Mouse (Mus musculus) CH12.LX (cell line): ENCODE measurements around the gene Gramd1b.

Source experiments
- CTCF ChIP-seq, 2 experiments: IDR thresholded peaks in 1 of 2; conservative IDR thresholded peaks in 1 of 2; 2 replicates each; pipeline ENCODE4 v1.5.1; 2011 to 2012; ENCODE audit warnings: low read depth in 2 of 2, low read length in 2 of 2, improper control_type of control experiment in 1 of 2, inconsistent platforms in 1 of 2, mild to moderate bottlenecking in 1 of 2, moderate library complexity in 1 of 2
- POLR2A ChIP-seq: IDR thresholded peaks from 2 replicates; pipeline ENCODE4 v1.6.1; 2011; ENCODE audit warnings: low read depth, mild to moderate bottlenecking, improper control_type of control experiment, low read length

DNA sequence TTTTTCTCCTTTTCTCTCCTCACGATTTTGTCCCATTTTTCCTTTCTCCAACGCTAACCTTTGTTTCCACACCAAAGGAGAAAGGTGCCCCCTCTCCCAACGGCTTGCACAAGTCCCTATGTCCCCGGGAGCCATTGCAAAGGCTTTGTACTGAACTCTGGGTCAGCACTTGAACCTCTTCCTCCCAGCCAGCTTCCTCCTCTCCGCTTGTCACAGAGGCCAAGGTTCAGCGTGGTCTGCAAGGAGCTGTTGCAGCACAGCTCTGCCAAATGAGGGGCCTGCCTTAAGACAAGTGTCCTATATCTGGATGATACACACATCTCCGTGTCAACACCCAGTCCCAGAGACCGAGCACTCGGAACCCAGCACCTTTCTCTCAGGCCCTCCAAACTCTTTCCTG is 130.3 kb downstream of the Gramd1b start:
- no peak for TF ChIP-seq CTCF (conservative IDR thresholded peaks at IDR 0.05 in 1 of 2, IDR thresholded peaks at IDR 0.05 in 1 of 2; ENCODE audit: low read depth in 2 of 2, low read length in 2 of 2)
- TF ChIP-seq POLR2A: no peak
